Comparison of ENCODE assay signal across 24 mouse cellular contexts in genomic region chr4:150155731-150156130, GRCm38 (mm10). TPM values are rescaled to one million over a fixed set of nuclear protein-coding genes. Genes with fewer than 3 reads are reported as not detected.
"Had no signal": no experiment of that assay in that cellular context is flagged by ENCODE, and none has a peak within 500 bp of the region (broad histone marks: within the 10 kb centered on the region; RNA-seq: fewer than 3 reads in every experiment).

No protein-coding gene starts in this region.

- H3K4me3 ChIP-seq: kidney, embryonic 15.5 days; left cerebral cortex, adult 2 months; limb, embryonic 15.5 days; liver, embryonic 12.5 days; midbrain, embryonic 10.5 days; neural tube, embryonic 13.5 days had no signal

- H3K4me1 ChIP-seq: kidney, embryonic 15.5 days; limb, embryonic 15.5 days; neural tube, embryonic 13.5 days had no signal

- H3K27ac ChIP-seq: kidney, embryonic 15.5 days; left cerebral cortex, adult 2 months; limb, embryonic 15.5 days; liver, embryonic 12.5 days; macrophage; midbrain, embryonic 10.5 days; neural tube, embryonic 13.5 days had no signal

- H3K27me3 ChIP-seq: kidney, embryonic 15.5 days; limb, embryonic 15.5 days; neural tube, embryonic 13.5 days had no signal

- ATAC-seq: intestine, embryonic 16.5 days; liver, embryonic 12.5 days; midbrain, embryonic 16.5 days had no signal

- H3K4me2 ChIP-seq: kidney, embryonic 15.5 days; limb, embryonic 15.5 days; liver, embryonic 12.5 days; lung, embryonic 14.5 days; neural tube, embryonic 13.5 days had no signal

- H3K9me3 ChIP-seq: kidney, embryonic 15.5 days; limb, embryonic 15.5 days; liver, embryonic 12.5 days; neural tube, embryonic 13.5 days had no signal

- H3K9ac ChIP-seq: kidney, embryonic 15.5 days; limb, embryonic 15.5 days; liver, embryonic 12.5 days; lung, embryonic 14.5 days; neural tube, embryonic 13.5 days had no signal

- H3K36me3 ChIP-seq: kidney, embryonic 15.5 days; limb, embryonic 15.5 days; liver, embryonic 12.5 days; midbrain, embryonic 10.5 days; neural tube, embryonic 13.5 days had no signal

- DNase-seq: kidney, adult 2 months; kidney, postnatal 14 days; lung, embryonic 14.5 days; lung, postnatal 10 days; retina, postnatal 1 day; right cerebral cortex, postnatal 4 days; thymus, postnatal 25 days had no signal

RNA-seq across cellular contexts. Expression of gene Slc2a7, which starts 7.0 kb away (rescaled TPM):
- total RNA-seq: layer of hippocampus, postnatal 25 days; left cerebral cortex, adult 2 months; left cerebral cortex, postnatal 25 days had no signal
- polyA plus RNA-seq: kidney, embryonic 15.5 days; limb, embryonic 11.5 days; limb, embryonic 15.5 days; liver, embryonic 12.5 days; lung, embryonic 14.5 days; macrophage; midbrain, embryonic 10.5 days; midbrain, embryonic 16.5 days; neural tube, embryonic 13.5 days; spleen, adult 2 months; urinary bladder, adult 2 months had no signal

RNA-seq across cellular contexts. Expression of gene Car6, which starts 45.4 kb away (rescaled TPM):
- total RNA-seq: layer of hippocampus, postnatal 25 days; left cerebral cortex, adult 2 months; left cerebral cortex, postnatal 25 days had no signal
- polyA plus RNA-seq: intestine, embryonic 16.5 days; kidney, adult 2 months; kidney, embryonic 15.5 days; large intestine, adult 2 months; liver, embryonic 12.5 days; liver, embryonic 16.5 days; lung, embryonic 14.5 days; midbrain, embryonic 10.5 days; midbrain, embryonic 16.5 days; neural tube, embryonic 13.5 days; spleen, adult 2 months; stomach, embryonic 16.5 days; urinary bladder, adult 2 months had no signal
